Mouse (Mus musculus): Measurements from ENCODE around the gene Ywhag. TPM values are rescaled to one million over a fixed set of nuclear protein-coding genes. Genes with fewer than 3 reads are reported as not detected.

The Ywhag gene
- polyA plus RNA-seq, 1 experiment: 56.5 TPM

DNA sequence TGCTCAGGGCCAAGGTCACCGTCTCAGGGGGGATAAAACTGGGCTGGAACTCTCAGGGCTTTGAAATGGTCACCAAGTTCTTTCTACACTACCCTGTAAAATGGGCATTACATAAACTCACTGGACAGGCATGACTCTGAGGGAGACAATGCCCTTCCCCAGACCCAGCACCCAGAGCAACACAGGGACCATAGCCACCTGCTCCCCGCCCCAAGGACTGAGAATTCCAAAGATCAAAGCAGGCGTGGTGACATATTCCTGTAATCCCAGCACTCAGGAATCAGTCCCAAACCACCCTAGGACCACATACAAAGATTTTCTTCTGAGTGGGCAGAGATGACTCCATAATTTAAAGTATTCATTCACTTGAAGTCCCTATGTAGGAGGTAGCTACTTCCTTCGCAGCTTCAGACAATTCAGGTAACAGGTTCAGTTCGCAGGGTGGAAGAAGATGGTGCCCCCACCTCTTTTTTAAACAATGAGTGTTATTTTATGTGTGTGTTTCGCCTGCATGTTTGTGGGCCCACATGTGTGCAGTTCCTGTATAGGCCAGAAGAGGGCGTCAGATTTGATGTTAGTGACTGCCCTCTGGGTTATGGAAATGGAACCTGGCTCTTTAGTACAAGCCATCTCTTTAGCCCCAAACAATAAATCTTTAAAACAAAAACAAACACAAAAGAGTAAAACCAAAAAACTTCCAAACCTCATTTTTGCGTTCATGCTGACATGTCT lies 16.9 kb downstream of the Ywhag start:
- 96% methylated on average over 8 of the region's 8 CpGs for WGBS
- H3K27ac ChIP-seq (ENCODE audit: control insufficient read depth, insufficient read depth, low read length): no peak overlapping the region
- TF ChIP-seq POLR2A (IDR thresholded peaks at IDR 0.05; ENCODE audit: control insufficient read depth, extremely low read depth, insufficient read depth, low read length, poor library complexity) (no peak), CTCF (IDR thresholded peaks at IDR 0.05; ENCODE audit: borderline replicate concordance, control insufficient read depth, extremely low read depth, insufficient read depth, low read length, poor library complexity) (no peak)
- H3K27me3 ChIP-seq (ENCODE audit: control insufficient read depth, insufficient read depth, low read length): no peaks in the 10 kb centered on the region
- no peak overlapping the region for H3K4me3 ChIP-seq (ENCODE audit: control insufficient read depth, insufficient read depth, low read length)
- peaks cover 13% of the 10 kb centered on the region for H3K4me1 ChIP-seq (replicated peaks; ENCODE audit: control insufficient read depth, insufficient read depth, low read length)
- DNase-seq: no peak
- peaks cover 11% of the 10 kb centered on the region for H3K36me3 ChIP-seq (ENCODE audit: control insufficient read depth, insufficient read depth, low read length)

DNA sequence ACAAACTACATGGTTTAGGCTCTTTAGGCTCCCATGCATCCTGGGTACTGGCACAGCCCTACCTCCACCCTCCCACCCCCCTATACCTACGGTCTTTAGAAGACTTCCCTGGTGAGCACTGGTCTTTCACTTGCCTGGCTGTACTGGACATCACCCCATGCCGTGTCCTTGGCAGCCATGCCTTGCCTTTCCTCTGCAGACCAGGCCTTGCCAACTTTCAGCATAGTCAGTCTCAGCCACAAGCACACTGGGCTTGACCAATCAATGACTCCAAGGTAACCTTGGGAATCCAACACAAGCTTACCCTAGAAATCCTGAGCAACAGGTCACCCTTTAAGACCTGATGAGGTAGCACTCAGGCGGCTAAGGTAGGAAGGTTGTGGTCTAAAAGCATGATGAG lies 17.8 kb downstream of the Ywhag start:
- WGBS: 98% methylated on average over 3 of the region's 3 CpGs
- peaks cover 13% of the 10 kb centered on the region for H3K4me1 ChIP-seq (replicated peaks; ENCODE audit: control insufficient read depth, insufficient read depth, low read length)
- peaks cover 4% of the 10 kb centered on the region for H3K36me3 ChIP-seq (ENCODE audit: control insufficient read depth, insufficient read depth, low read length)
- no peak for DNase-seq
- H3K4me3 ChIP-seq (ENCODE audit: control insufficient read depth, insufficient read depth, low read length): no peak overlapping the region
- no peak overlapping the region for H3K27ac ChIP-seq (ENCODE audit: control insufficient read depth, insufficient read depth, low read length)
- no peaks in the 10 kb centered on the region for H3K27me3 ChIP-seq (ENCODE audit: control insufficient read depth, insufficient read depth, low read length)
- no peak for TF ChIP-seq CTCF (IDR thresholded peaks at IDR 0.05; ENCODE audit: borderline replicate concordance, control insufficient read depth, extremely low read depth, insufficient read depth, low read length, poor library complexity)
- TF ChIP-seq POLR2A (IDR thresholded peaks at IDR 0.05; ENCODE audit: control insufficient read depth, extremely low read depth, insufficient read depth, low read length, poor library complexity): no peak

DNA sequence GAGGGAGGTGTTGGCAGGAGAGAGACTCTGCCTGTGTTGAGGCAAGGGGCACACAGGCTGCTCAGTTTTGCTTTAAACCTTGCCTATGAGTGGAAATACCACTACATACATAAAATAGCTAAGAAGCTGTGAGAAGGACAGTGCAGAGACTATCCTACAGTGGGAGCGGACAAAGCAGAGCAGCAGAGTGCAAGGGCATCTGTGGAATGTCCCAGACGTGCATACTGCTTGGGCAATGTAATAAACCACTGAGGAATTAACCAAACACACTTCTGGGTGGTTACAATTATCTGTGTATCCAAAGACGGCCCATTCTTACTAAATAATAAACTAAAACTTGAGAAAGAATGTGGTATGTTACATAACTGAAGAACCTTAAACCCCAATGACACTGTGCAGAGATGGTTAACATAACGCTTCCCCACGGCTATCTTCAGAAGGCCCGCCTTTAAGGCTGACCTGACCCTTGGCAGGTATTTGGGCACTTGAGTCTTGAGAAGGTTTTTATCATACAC lies 18.3 kb downstream of the Ywhag start:
- TF ChIP-seq CTCF (IDR thresholded peaks at IDR 0.05; ENCODE audit: borderline replicate concordance, control insufficient read depth, extremely low read depth, insufficient read depth, low read length, poor library complexity): no peak
- TF ChIP-seq POLR2A (IDR thresholded peaks at IDR 0.05; ENCODE audit: control insufficient read depth, extremely low read depth, insufficient read depth, low read length, poor library complexity): no peak
- no peak for DNase-seq
- Histone ChIP-seq H3K4me1 (replicated peaks; ENCODE audit: control insufficient read depth, insufficient read depth, low read length) (peaks cover 13% of the 10 kb centered on the region), H3K36me3 (ENCODE audit: control insufficient read depth, insufficient read depth, low read length) (peaks cover 5% of the 10 kb centered on the region), H3K27me3 (ENCODE audit: control insufficient read depth, insufficient read depth, low read length) (no peaks in the 10 kb centered on the region), H3K27ac (ENCODE audit: control insufficient read depth, insufficient read depth, low read length) (no peak overlapping the region), H3K4me3 (ENCODE audit: control insufficient read depth, insufficient read depth, low read length) (no peak overlapping the region)
- 96% methylated on average over 6 of the region's 6 CpGs for WGBS

DNA sequence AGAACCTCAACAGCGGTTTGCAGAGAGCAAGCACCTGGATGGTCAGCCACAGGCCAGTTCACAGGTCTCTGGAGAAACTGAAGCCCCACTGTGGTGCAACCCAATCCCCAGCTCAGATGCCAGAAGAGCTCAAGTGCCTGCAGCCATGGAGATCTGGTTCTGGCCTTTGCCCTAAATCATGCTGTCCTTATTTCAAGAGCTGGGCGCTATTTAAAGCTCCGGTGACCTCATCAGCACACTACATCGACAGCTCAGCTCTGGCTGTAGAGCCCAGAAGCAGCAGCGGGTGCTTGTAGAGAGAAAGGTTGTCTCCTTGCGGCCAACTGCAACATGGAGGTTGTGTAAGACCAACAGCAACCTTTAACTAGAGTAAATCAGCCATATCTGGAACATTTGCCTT lies 20.3 kb downstream of the Ywhag start:
- H3K4me3 ChIP-seq (ENCODE audit: control insufficient read depth, insufficient read depth, low read length): no peak overlapping the region
- 82% methylated on average over 6 of the region's 6 CpGs for WGBS
- peaks cover 18% of the 10 kb centered on the region for H3K36me3 ChIP-seq (ENCODE audit: control insufficient read depth, insufficient read depth, low read length)
- peaks cover 13% of the 10 kb centered on the region for H3K4me1 ChIP-seq (replicated peaks; ENCODE audit: control insufficient read depth, insufficient read depth, low read length)
- H3K27me3 ChIP-seq (ENCODE audit: control insufficient read depth, insufficient read depth, low read length): no peaks in the 10 kb centered on the region
- no peak for TF ChIP-seq POLR2A (IDR thresholded peaks at IDR 0.05; ENCODE audit: control insufficient read depth, extremely low read depth, insufficient read depth, low read length, poor library complexity)
- TF ChIP-seq CTCF (IDR thresholded peaks at IDR 0.05; ENCODE audit: borderline replicate concordance, control insufficient read depth, extremely low read depth, insufficient read depth, low read length, poor library complexity): no peak
- H3K27ac ChIP-seq (ENCODE audit: control insufficient read depth, insufficient read depth, low read length): no peak overlapping the region
- no peak for DNase-seq

DNA sequence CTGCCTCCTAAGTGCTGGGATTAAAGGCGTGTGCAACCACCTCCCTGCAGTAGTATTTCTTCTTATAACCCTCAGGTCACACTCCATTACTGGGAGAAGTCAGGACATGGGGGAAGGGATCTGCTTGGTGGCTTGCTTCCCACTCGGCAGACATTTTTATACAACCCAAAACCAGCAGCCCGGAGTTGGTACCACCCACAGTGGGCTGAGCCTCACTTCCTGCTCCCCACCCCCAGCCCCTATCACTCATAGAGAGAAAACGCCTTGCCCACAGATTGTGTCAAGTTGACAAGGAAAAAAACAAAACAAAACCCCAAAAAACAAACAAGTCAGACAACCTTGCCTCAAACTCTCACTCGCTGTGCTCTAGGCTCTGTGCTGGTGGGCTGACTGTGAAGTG lies 21.2 kb downstream of the Ywhag start:
- no peak for TF ChIP-seq CTCF (IDR thresholded peaks at IDR 0.05; ENCODE audit: borderline replicate concordance, control insufficient read depth, extremely low read depth, insufficient read depth, low read length, poor library complexity)
- no peak for TF ChIP-seq POLR2A (IDR thresholded peaks at IDR 0.05; ENCODE audit: control insufficient read depth, extremely low read depth, insufficient read depth, low read length, poor library complexity)
- H3K36me3 ChIP-seq (ENCODE audit: control insufficient read depth, insufficient read depth, low read length): peaks cover 22% of the 10 kb centered on the region
- H3K4me1 ChIP-seq (replicated peaks; ENCODE audit: control insufficient read depth, insufficient read depth, low read length): peaks cover 13% of the 10 kb centered on the region
- WGBS: 49% methylated on average over 5 of the region's 5 CpGs
- H3K4me3 ChIP-seq (ENCODE audit: control insufficient read depth, insufficient read depth, low read length): no peak overlapping the region
- no peaks in the 10 kb centered on the region for H3K27me3 ChIP-seq (ENCODE audit: control insufficient read depth, insufficient read depth, low read length)
- H3K27ac ChIP-seq (ENCODE audit: control insufficient read depth, insufficient read depth, low read length): peak overlapping the region; percentile 15; the same call in 1 of the 2 replicates
- DNase-seq: no peak

DNA sequence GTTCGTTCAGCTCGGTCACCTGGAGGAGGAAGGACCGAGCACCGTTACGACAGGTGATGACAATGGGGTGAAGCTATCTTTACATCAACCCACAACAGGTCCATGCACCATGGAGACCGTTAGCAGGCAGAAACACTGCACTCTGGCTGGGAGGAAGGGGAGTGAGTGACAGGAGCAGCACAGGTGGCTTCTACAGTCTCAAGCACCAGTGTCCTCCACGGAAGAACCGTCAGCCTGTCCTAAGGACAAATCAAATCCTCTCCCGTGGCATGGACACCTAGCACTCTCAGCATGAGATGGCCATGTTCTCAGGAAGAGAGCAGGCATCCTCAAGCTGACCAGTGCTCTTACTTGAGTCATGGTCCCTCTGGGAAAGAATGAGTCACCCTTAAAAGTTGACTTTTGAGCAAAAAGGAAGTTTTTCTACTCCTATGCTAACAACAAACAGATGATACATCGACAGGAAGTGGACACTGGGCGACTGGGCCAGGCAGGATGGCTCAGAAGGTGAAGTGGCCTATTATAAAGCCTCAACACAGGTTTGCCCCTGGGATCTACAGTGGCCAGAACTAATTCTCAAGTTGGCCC lies 22.7 kb downstream of the Ywhag start:
- Histone ChIP-seq H3K4me3 (ENCODE audit: control insufficient read depth, insufficient read depth, low read length) (no peak overlapping the region), H3K4me1 (replicated peaks; ENCODE audit: control insufficient read depth, insufficient read depth, low read length) (peaks cover 13% of the 10 kb centered on the region), H3K27me3 (ENCODE audit: control insufficient read depth, insufficient read depth, low read length) (no peaks in the 10 kb centered on the region), H3K36me3 (ENCODE audit: control insufficient read depth, insufficient read depth, low read length) (peaks cover 22% of the 10 kb centered on the region), H3K27ac (ENCODE audit: control insufficient read depth, insufficient read depth, low read length) (no peak overlapping the region)
- TF ChIP-seq POLR2A (IDR thresholded peaks at IDR 0.05; ENCODE audit: control insufficient read depth, extremely low read depth, insufficient read depth, low read length, poor library complexity) (no peak), CTCF (IDR thresholded peaks at IDR 0.05; ENCODE audit: borderline replicate concordance, control insufficient read depth, extremely low read depth, insufficient read depth, low read length, poor library complexity) (no peak)
- WGBS: 88% methylated on average over 11 of the region's 11 CpGs
- DNase-seq: no peak
